In the genomic region with DNA sequence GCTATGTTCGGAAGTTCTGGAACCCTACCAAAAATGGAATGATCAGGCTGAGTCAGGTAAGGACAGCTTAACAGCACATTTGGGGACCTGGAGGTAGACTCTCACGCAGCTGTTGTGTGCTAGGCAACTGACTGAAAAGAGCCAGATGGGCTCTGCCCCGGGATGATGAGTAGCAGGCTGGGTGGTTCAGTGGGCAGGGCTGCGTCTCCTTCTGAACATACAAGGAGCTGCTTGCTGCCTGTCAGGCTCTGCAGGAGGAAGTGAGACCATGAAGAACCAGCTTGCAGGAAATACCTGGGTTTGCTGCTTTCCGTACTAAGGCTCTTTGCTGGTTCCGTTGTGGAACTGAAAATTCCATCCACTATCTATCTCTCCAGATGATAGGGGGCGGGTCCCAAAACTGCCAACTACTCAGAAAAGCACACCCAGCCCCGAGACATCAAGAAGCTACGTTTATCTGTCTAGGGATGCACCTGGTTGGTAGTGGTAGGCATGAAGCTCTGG, we compare ENCODE assay signal across 17 mouse cellular contexts. TPM values are rescaled to one million over a fixed set of nuclear protein-coding genes. Genes with fewer than 3 reads are reported as not detected.
DNase-seq lines count a peak whose midpoint lies in the region; ATAC-seq lines count a peak whose summit lies in the region.
"Had no signal": no experiment of that assay in that cellular context is flagged by ENCODE, and none has a peak within 500 bp of the region (broad histone marks: within the 10 kb centered on the region; RNA-seq: fewer than 3 reads in every experiment).

No protein-coding gene starts in this region.

- DNase-seq in forebrain, embryonic 10.5 days (ENCODE audit: extremely low spot score, low spot score), result no peak
- DNase-seq in thymus, postnatal 4 days, result peak; percentile 34
- no peak for DNase-seq in thymus, postnatal 25 days
- no peak for DNase-seq in yolk sac, embryonic 10.5 days (ENCODE audit: low spot score)
- DNase-seq in layer of hippocampus, postnatal 14 days (ENCODE audit: low spot score in 2 of 2), result no peak
- no peak for DNase-seq in layer of hippocampus, postnatal 10 days (ENCODE audit: low spot score in 2 of 2)
- DNase-seq: adrenal gland, postnatal 36 days; cerebellum, adult 8-10 months; heart, postnatal 4 days; kidney, adult 2 months; thymus, adult 18-20 months had no signal

- ATAC-seq in forebrain, embryonic 16.5 days, result no peak
- peak; percentile 44 for ATAC-seq in monocyte, adult 5-6 weeks (replicated peaks; ENCODE audit: insufficient number of reproducible peaks, low FRiP score, low TSS enrichment, poor library complexity, severe bottlenecking)
- ATAC-seq: lung, postnatal 0 days; Patski had no signal

- peaks cover 6% of the 10 kb centered on the region; the same call in 1 of the 2 replicates for H3K9me3 ChIP-seq in forebrain, embryonic 10.5 days
- no peaks in the 10 kb centered on the region for H3K9me3 ChIP-seq in forebrain, embryonic 16.5 days (ENCODE audit: control insufficient read depth, low read length)
- H3K9me3 ChIP-seq: embryonic facial prominence, embryonic 13.5 days had no signal

- no peak overlapping the region for H3K4me3 ChIP-seq in forebrain, embryonic 10.5 days
- no peak overlapping the region for H3K4me3 ChIP-seq in forebrain, embryonic 16.5 days (replicated peaks; ENCODE audit: low read length)
- H3K4me3 ChIP-seq: embryonic facial prominence, embryonic 13.5 days; left cerebral cortex, adult 2 months had no signal

- no peak overlapping the region for H3K9ac ChIP-seq in forebrain, embryonic 16.5 days (replicated peaks; ENCODE audit: low read depth, low read length)

- peak overlapping the region; percentile 67 for H3K27ac ChIP-seq in forebrain, embryonic 10.5 days
- no peak overlapping the region for H3K27ac ChIP-seq in forebrain, embryonic 16.5 days (ENCODE audit: low read length)
- H3K27ac ChIP-seq: embryonic facial prominence, embryonic 13.5 days had no signal

- peaks cover 44% of the 10 kb centered on the region for H3K4me1 ChIP-seq in forebrain, embryonic 10.5 days
- H3K4me1 ChIP-seq in forebrain, embryonic 16.5 days (replicated peaks; ENCODE audit: control insufficient read depth, insufficient read depth, low read length), result 0 out of 2 replicates have a peak, but pooled peaks cover 3% of the 10 kb centered on the region

- 81% methylated on average over 9 of the region's 9 CpGs for WGBS in forebrain, embryonic 10.5 days
- 71% methylated on average over 9 of the region's 9 CpGs for WGBS in forebrain, embryonic 16.5 days

- H3K4me2 ChIP-seq in forebrain, embryonic 16.5 days (ENCODE audit: low read length), result no peak overlapping the region
- H3K4me2 ChIP-seq: embryonic facial prominence, embryonic 13.5 days had no signal

- H3K27me3 ChIP-seq in forebrain, embryonic 10.5 days (ENCODE audit: poor library complexity, severe bottlenecking), result no peaks in the 10 kb centered on the region; the same call in 1 of the 2 replicates
- no peaks in the 10 kb centered on the region for H3K27me3 ChIP-seq in forebrain, embryonic 16.5 days (replicated peaks; ENCODE audit: control insufficient read depth, insufficient read depth, low read length)
- H3K27me3 ChIP-seq: embryonic facial prominence, embryonic 13.5 days; Patski had no signal

- no peaks in the 10 kb centered on the region for H3K36me3 ChIP-seq in forebrain, embryonic 10.5 days (replicated peaks)
- no peaks in the 10 kb centered on the region for H3K36me3 ChIP-seq in forebrain, embryonic 16.5 days (ENCODE audit: control insufficient read depth, insufficient read depth)
- H3K36me3 ChIP-seq: embryonic facial prominence, embryonic 13.5 days had no signal

RNA-seq across cellular contexts. Expression of a gene that starts 18.1 kb away (rescaled TPM):
- 1,043 and 1,081 TPM in 2 replicates for polyA plus RNA-seq in forebrain, embryonic 10.5 days (2016; fragmentation: Nextera tagmentation; extraction: Ambion mirVana)
- polyA plus RNA-seq in forebrain, embryonic 16.5 days (2015; fragmentation: Nextera tagmentation; extraction: Ambion mirVana), result 564 and 591 TPM in 2 replicates
- 521 to 617 TPM (median 563 TPM) in 3 replicates for total RNA-seq in monocyte, adult 5-6 weeks (2017)
- total RNA-seq in layer of hippocampus, postnatal 14 days (2021), result 100 to 1,000 TPM; 295 to 325 TPM
- 100 to 1,000 TPM; 421 to 423 TPM for total RNA-seq in layer of hippocampus, postnatal 10 days (2021)

RNA-seq across cellular contexts. Expression of a gene that starts 27.0 kb away (rescaled TPM):
- 45.6 and 51.3 TPM in 2 replicates for polyA plus RNA-seq in forebrain, embryonic 10.5 days (2016; fragmentation: Nextera tagmentation; extraction: Ambion mirVana)
- polyA plus RNA-seq in forebrain, embryonic 16.5 days (2015; fragmentation: Nextera tagmentation; extraction: Ambion mirVana), result 31.5 and 31.7 TPM in 2 replicates
- total RNA-seq in monocyte, adult 5-6 weeks (2017), result 2.8 to 9.5 TPM (median 5.4 TPM) in 3 replicates
- total RNA-seq in layer of hippocampus, postnatal 14 days (2021), result 10 to 100 TPM; 10.3 to 11.5 TPM
- 10 to 100 TPM; 11.0 to 13.2 TPM for total RNA-seq in layer of hippocampus, postnatal 10 days (2021)

RNA-seq across cellular contexts. Expression of a gene that starts 36.1 kb away (rescaled TPM):
- 4.4 and 6.0 TPM in 2 replicates for polyA plus RNA-seq in forebrain, embryonic 10.5 days (2016; fragmentation: Nextera tagmentation; extraction: Ambion mirVana)
- polyA plus RNA-seq in forebrain, embryonic 16.5 days (2015; fragmentation: Nextera tagmentation; extraction: Ambion mirVana), result 6.2 and 7.7 TPM in 2 replicates
- 2.7 to 3.3 TPM (median 3.2 TPM) in 3 replicates for total RNA-seq in monocyte, adult 5-6 weeks (2017)
- 10 to 100 TPM in 1 of 2 experiments, 1 to 10 TPM in 1; 9.6 to 12.4 TPM for total RNA-seq in layer of hippocampus, postnatal 14 days (2021)
- total RNA-seq in layer of hippocampus, postnatal 10 days (2021), result 10 to 100 TPM in 1 of 2 experiments, 1 to 10 TPM in 1; 9.9 to 10.6 TPM

RNA-seq across cellular contexts. Expression of a gene that starts 36.3 kb away (rescaled TPM):
- 40.7 and 42.8 TPM in 2 replicates for polyA plus RNA-seq in forebrain, embryonic 10.5 days (2016; fragmentation: Nextera tagmentation; extraction: Ambion mirVana)
- polyA plus RNA-seq in forebrain, embryonic 16.5 days (2015; fragmentation: Nextera tagmentation; extraction: Ambion mirVana), result 72.3 and 81.9 TPM in 2 replicates
- 1.5 to 6.5 TPM in 2 of 3 replicates, not detected in the other for total RNA-seq in monocyte, adult 5-6 weeks (2017)
- 10 to 100 TPM; 40.9 to 41.8 TPM for total RNA-seq in layer of hippocampus, postnatal 14 days (2021)
- 10 to 100 TPM; 51.1 to 53.2 TPM for total RNA-seq in layer of hippocampus, postnatal 10 days (2021)

RNA-seq across cellular contexts. Expression of a gene that starts 41.9 kb away (rescaled TPM):
- 337 and 351 TPM in 2 replicates for polyA plus RNA-seq in forebrain, embryonic 10.5 days (2016; fragmentation: Nextera tagmentation; extraction: Ambion mirVana)
- 221 and 249 TPM in 2 replicates for polyA plus RNA-seq in forebrain, embryonic 16.5 days (2015; fragmentation: Nextera tagmentation; extraction: Ambion mirVana)
- total RNA-seq in monocyte, adult 5-6 weeks (2017), result 1.2 to 9.7 TPM (median 2.7 TPM) in 3 replicates
- 100 to 1,000 TPM; 181 to 195 TPM for total RNA-seq in layer of hippocampus, postnatal 14 days (2021)
- 100 to 1,000 TPM; 226 to 234 TPM for total RNA-seq in layer of hippocampus, postnatal 10 days (2021)
